Mouse (Mus musculus): ENCODE results near the gene Galnt14.

DNA sequence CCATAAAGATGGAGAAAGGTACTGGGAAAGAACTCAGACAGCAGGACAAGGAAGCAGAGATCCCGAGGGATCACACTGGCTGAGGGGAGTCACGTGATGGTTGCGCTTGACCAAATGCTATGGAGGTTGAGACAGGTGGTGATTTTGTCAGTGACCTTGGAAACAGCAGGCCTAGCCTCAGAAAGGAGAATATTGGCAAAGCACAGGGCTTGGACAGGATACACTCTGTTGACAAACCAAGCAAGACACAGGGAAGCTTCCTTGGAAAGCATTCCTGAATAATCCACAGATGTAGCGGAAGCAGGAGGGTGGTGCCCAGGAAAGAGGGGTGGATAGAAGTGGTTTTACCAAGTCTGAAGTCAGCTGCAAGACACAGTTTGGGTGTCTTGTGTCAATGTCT, 206.1 kb downstream of the Galnt14 start:
- no peak for TF ChIP-seq CTCF (IDR thresholded peaks at IDR 0.05; ENCODE audit: low read depth)
- TF ChIP-seq EP300 (IDR thresholded peaks at IDR 0.05; ENCODE audit: low read depth), result no peak

Measured in liver, embryonic 14.5 days (tissue).